Mouse (Mus musculus): ENCODE data around the gene Foxa1.

GRCm38 (mm10) chr12:57550881-57551280 lies 4.2 kb upstream of the Foxa1 start:
- TF ChIP-seq CTCF (IDR thresholded peaks at IDR 0.05; ENCODE audit: extremely low read depth, insufficient read depth, low read length) (no peak), POLR2A (IDR thresholded peaks at IDR 0.05; ENCODE audit: extremely low read depth, insufficient read depth, low read length) (no peak)

Data from cortical plate, adult 2 months (tissue).